Mouse (Mus musculus): Measurements from ENCODE around the gene Bcas3. TPM values are rescaled to one million over a fixed set of nuclear protein-coding genes. Genes with fewer than 3 reads are reported as not detected.

Gene Bcas3
- polyA plus RNA-seq, 1 experiment from 2014 or later: 26.0 TPM

GRCm38 (mm10) chr11:85482737-85483467, 129.9 kb downstream of the Bcas3 start:
- ATAC-seq: no peak
- WGBS: 70% methylated on average over 6 of the region's 6 CpGs
- Histone ChIP-seq H3K9me3 (ENCODE audit: low read length) (no peaks in the 10 kb centered on the region), H3K4me3 (ENCODE audit: low read depth, low read length) (no peak overlapping the region), H3K27me3 (replicated peaks; ENCODE audit: insufficient read depth, low read length) (no peaks in the 10 kb centered on the region), H3K27ac (ENCODE audit: low read length) (no peak overlapping the region), H3K9ac (replicated peaks; ENCODE audit: low read depth) (no peak overlapping the region), H3K4me2 (replicated peaks; ENCODE audit: low read depth, low read length) (no peak overlapping the region), H3K36me3 (ENCODE audit: insufficient read depth, low read length) (no peaks in the 10 kb centered on the region), H3K4me1 (ENCODE audit: insufficient read depth, low read depth, low read length) (no peaks in the 10 kb centered on the region)
- DNase-seq (ENCODE audit: low spot score): no peak
- TF ChIP-seq CTCF (IDR thresholded peaks at IDR 0.05) (peak; percentile 57), EP300 (IDR thresholded peaks at IDR 0.05) (no peak)

GRCm38 (mm10) chr11:85485197-85485940, 132.4 kb downstream of the Bcas3 start:
- no peaks in the 10 kb centered on the region for H3K4me1 ChIP-seq (ENCODE audit: insufficient read depth, low read depth, low read length)
- ATAC-seq (peak; percentile 37; the same call in 1 of the 2 replicates), DNase-seq (ENCODE audit: low spot score) (peak; percentile 57)
- H3K9me3 ChIP-seq (ENCODE audit: low read length): no peaks in the 10 kb centered on the region
- H3K4me2 ChIP-seq (replicated peaks; ENCODE audit: low read depth, low read length): no peak overlapping the region
- peak overlapping the region; percentile 64 for H3K27ac ChIP-seq (ENCODE audit: low read length)
- H3K4me3 ChIP-seq (ENCODE audit: low read depth, low read length): no peak overlapping the region
- no peaks in the 10 kb centered on the region for H3K27me3 ChIP-seq (replicated peaks; ENCODE audit: insufficient read depth, low read length)
- TF ChIP-seq EP300 (IDR thresholded peaks at IDR 0.05) (no peak), CTCF (IDR thresholded peaks at IDR 0.05) (no peak)
- H3K36me3 ChIP-seq (ENCODE audit: insufficient read depth, low read length): no peaks in the 10 kb centered on the region
- 70% methylated on average over 6 of the region's 6 CpGs for WGBS
- H3K9ac ChIP-seq (replicated peaks; ENCODE audit: low read depth): no peak overlapping the region

GRCm38 (mm10) chr11:85487501-85487900, 134.5 kb downstream of the Bcas3 start:
- no peaks in the 10 kb centered on the region for H3K27me3 ChIP-seq (replicated peaks; ENCODE audit: insufficient read depth, low read length)
- no peak overlapping the region for H3K27ac ChIP-seq (ENCODE audit: low read length)
- H3K4me2 ChIP-seq (replicated peaks; ENCODE audit: low read depth, low read length): no peak overlapping the region
- ATAC-seq (no peak), DNase-seq (ENCODE audit: low spot score) (no peak)
- H3K4me1 ChIP-seq (ENCODE audit: insufficient read depth, low read depth, low read length): no peaks in the 10 kb centered on the region
- H3K4me3 ChIP-seq (ENCODE audit: low read depth, low read length): no peak overlapping the region
- no peaks in the 10 kb centered on the region for H3K36me3 ChIP-seq (ENCODE audit: insufficient read depth, low read length)
- H3K9ac ChIP-seq (replicated peaks; ENCODE audit: low read depth): no peak overlapping the region
- WGBS: 51% methylated on average over 7 of the region's 7 CpGs
- no peak for TF ChIP-seq EP300 (IDR thresholded peaks at IDR 0.05)
- no peak for TF ChIP-seq CTCF (IDR thresholded peaks at IDR 0.05)
- no peaks in the 10 kb centered on the region for H3K9me3 ChIP-seq (ENCODE audit: low read length)

- ATAC-seq (peak; percentile 96), DNase-seq (ENCODE audit: low spot score) (peak; percentile 95)
- Histone ChIP-seq H3K9me3 (ENCODE audit: low read length) (no peaks in the 10 kb centered on the region), H3K4me3 (ENCODE audit: low read depth, low read length) (no peak overlapping the region), H3K27me3 (replicated peaks; ENCODE audit: insufficient read depth, low read length) (no peaks in the 10 kb centered on the region), H3K9ac (replicated peaks; ENCODE audit: low read depth) (no peak overlapping the region), H3K4me1 (ENCODE audit: insufficient read depth, low read depth, low read length) (peaks cover 5% of the 10 kb centered on the region; the same call in 1 of the 2 replicates), H3K36me3 (ENCODE audit: insufficient read depth, low read length) (no peaks in the 10 kb centered on the region), H3K4me2 (replicated peaks; ENCODE audit: low read depth, low read length) (no peak overlapping the region), H3K27ac (ENCODE audit: low read length) (peak overlapping the region; percentile 59; the same call in 1 of the 2 replicates)
- peak; percentile 100 for TF ChIP-seq EP300 (IDR thresholded peaks at IDR 0.05)
- TF ChIP-seq CTCF (IDR thresholded peaks at IDR 0.05): no peak
- WGBS: 12% methylated on average over 12 of the region's 12 CpGs
Measured at GRCm38 (mm10) chr11:85492231-85492630, 139.3 kb downstream of the Bcas3 start.

GRCm38 (mm10) chr11:85492666-85493065, 139.7 kb downstream of the Bcas3 start:
- DNase-seq (ENCODE audit: low spot score) (no peak), ATAC-seq (no peak)
- no peak overlapping the region for H3K4me3 ChIP-seq (ENCODE audit: low read depth, low read length)
- peak overlapping the region; percentile 17; the same call in 1 of the 2 replicates for H3K4me2 ChIP-seq (replicated peaks; ENCODE audit: low read depth, low read length)
- TF ChIP-seq CTCF (IDR thresholded peaks at IDR 0.05): no peak
- no peak for TF ChIP-seq EP300 (IDR thresholded peaks at IDR 0.05)
- H3K9me3 ChIP-seq (ENCODE audit: low read length): no peaks in the 10 kb centered on the region
- H3K9ac ChIP-seq (replicated peaks; ENCODE audit: low read depth): no peak overlapping the region
- no peaks in the 10 kb centered on the region for H3K36me3 ChIP-seq (ENCODE audit: insufficient read depth, low read length)
- no peaks in the 10 kb centered on the region for H3K27me3 ChIP-seq (replicated peaks; ENCODE audit: insufficient read depth, low read length)
- 30% methylated on average over 3 of the region's 3 CpGs for WGBS
- peak overlapping the region; percentile 86 for H3K27ac ChIP-seq (ENCODE audit: low read length)
- peaks cover 5% of the 10 kb centered on the region; the same call in 1 of the 2 replicates for H3K4me1 ChIP-seq (ENCODE audit: insufficient read depth, low read depth, low read length)

- ATAC-seq: no peak
- Histone ChIP-seq H3K4me3 (ENCODE audit: low read depth, low read length) (no peak overlapping the region), H3K9ac (replicated peaks; ENCODE audit: low read depth) (no peak overlapping the region), H3K4me1 (ENCODE audit: insufficient read depth, low read depth, low read length) (no peaks in the 10 kb centered on the region), H3K9me3 (ENCODE audit: low read length) (no peaks in the 10 kb centered on the region), H3K27ac (ENCODE audit: low read length) (no peak overlapping the region), H3K36me3 (ENCODE audit: insufficient read depth, low read length) (no peaks in the 10 kb centered on the region), H3K4me2 (replicated peaks; ENCODE audit: low read depth, low read length) (no peak overlapping the region), H3K27me3 (replicated peaks; ENCODE audit: insufficient read depth, low read length) (no peaks in the 10 kb centered on the region)
- no peak for DNase-seq (ENCODE audit: low spot score)
- WGBS: 69% methylated on average over 5 of the region's 5 CpGs
- TF ChIP-seq EP300 (IDR thresholded peaks at IDR 0.05) (no peak), CTCF (IDR thresholded peaks at IDR 0.05) (no peak)
Measured at GRCm38 (mm10) chr11:85499561-85499960, 146.6 kb downstream of the Bcas3 start.
